Mouse (Mus musculus) erythroblast, adult 5-6 weeks (primary cell): ENCODE data around the gene Lbhd1. TPM values are rescaled to one million over a fixed set of nuclear protein-coding genes. Genes with fewer than 3 reads are reported as not detected.

ENCODE experiments used
- ATAC-seq: replicated peaks from 2 replicates; pipeline ENCODE4 v1.8.0; 2016; ENCODE audit warnings: moderate number of reproducible peaks, mild to moderate bottlenecking, moderate TSS enrichment, inconsistent platforms; ENCODE audit not compliant: poor library complexity, low FRiP score, severe bottlenecking
- total RNA-seq, 2 experiments: library from RNA; stranded (forward) in 1 of 2; stranded (reverse) in 1 of 2; fragments of 150-400 nt in 1 of 2; fragments of 200-764, 138-1000 nt in 1 of 2; gene quantifications; 2 replicates each; pipeline versions ENCODE4 v1.2.3 to v1.2.4; 2015 to 2017; ENCODE audit warnings: low replicate concordance in 2 of 2

Lbhd1 gene
- total RNA-seq, 2 experiments from 2014 or later: 6.0 to 24.4 TPM

DNA sequence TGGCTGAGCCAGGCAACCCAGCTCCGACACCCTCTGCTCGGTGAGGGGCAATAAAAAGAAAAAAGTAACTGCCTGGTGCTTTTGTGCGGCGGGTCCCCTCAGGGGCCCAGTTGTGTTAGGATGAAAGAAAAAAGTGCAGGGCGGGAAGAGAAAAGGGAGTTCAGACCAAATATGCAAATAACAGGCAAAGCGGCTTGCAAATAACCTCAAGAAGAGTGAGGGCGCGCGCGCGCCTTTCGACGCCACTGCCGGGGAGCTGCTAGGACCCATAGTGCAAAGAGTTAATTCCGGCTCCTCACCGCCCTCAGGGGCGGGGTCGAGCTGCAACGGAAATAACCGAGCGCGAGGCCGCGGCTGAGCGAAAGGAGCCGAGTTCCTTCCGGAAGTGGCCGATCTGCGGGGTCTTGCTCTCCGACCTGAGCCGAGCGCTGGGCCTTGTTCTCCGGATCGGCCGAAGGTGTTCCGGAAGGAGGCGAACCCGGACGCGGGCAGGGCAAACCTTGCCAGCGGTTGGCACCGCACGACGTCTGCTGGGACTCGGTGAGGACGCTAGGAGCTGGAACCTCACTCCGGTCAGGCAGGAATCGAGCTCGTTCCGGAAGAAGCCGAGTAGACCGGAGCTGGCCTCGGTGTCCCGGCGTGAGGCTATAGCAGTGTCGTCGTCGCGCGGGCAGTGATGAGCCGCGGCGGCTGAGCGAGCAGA is 58.1 kb downstream of the Lbhd1 start, which contains the start of gene Mta2:
Gene Mta2, plus strand, starts transcription at position 361 of the 703 bp plus-strand sequence.
- peak; percentile 86 for ATAC-seq

Other genes starting within 250 kb of the Lbhd1 start
Only the 30 nearest of the 32 such genes appear.
- gene Slc3a2, start 160.4 kb upstream of the Lbhd1 start, total RNA-seq (2015; ENCODE audit: low replicate concordance): 150 and 218 TPM in 2 replicates
- gene Slc3a2, start 160.4 kb upstream of the Lbhd1 start, total RNA-seq (2017; ENCODE audit: low replicate concordance): 337 and 409 TPM in 2 replicates
- gene Wdr74, start 147.9 kb upstream of the Lbhd1 start, total RNA-seq (2015; ENCODE audit: low replicate concordance): 7.9 and 61.9 TPM in 2 replicates
- gene Wdr74, start 147.9 kb upstream of the Lbhd1 start, total RNA-seq (2017; ENCODE audit: low replicate concordance): 15.3 and 18.3 TPM in 2 replicates
- not detected in 2 replicates for gene 1700092M07Rik, start 143.0 kb upstream of the Lbhd1 start, total RNA-seq (2015; ENCODE audit: low replicate concordance)
- gene 1700092M07Rik, start 143.0 kb upstream of the Lbhd1 start, total RNA-seq (2017; ENCODE audit: low replicate concordance): not detected in 2 replicates
- gene Stx5a, start 142.3 kb upstream of the Lbhd1 start, total RNA-seq (2015; ENCODE audit: low replicate concordance): 105 and 119 TPM in 2 replicates
- gene Stx5a, start 142.3 kb upstream of the Lbhd1 start, total RNA-seq (2017; ENCODE audit: low replicate concordance): 161 and 226 TPM in 2 replicates
- 135 and 146 TPM in 2 replicates for gene Nxf1, start 126.7 kb upstream of the Lbhd1 start, total RNA-seq (2015; ENCODE audit: low replicate concordance)
- gene Nxf1, start 126.7 kb upstream of the Lbhd1 start, total RNA-seq (2017; ENCODE audit: low replicate concordance): 35.0 and 81.7 TPM in 2 replicates
- 9.4 and 11.0 TPM in 2 replicates for gene Tmem223, start 112.7 kb upstream of the Lbhd1 start, total RNA-seq (2015; ENCODE audit: low replicate concordance)
- gene Tmem223, start 112.7 kb upstream of the Lbhd1 start, total RNA-seq (2017; ENCODE audit: low replicate concordance): 3.1 and 6.8 TPM in 2 replicates
- gene Tmem179b, start 109.3 kb upstream of the Lbhd1 start, total RNA-seq (2015; ENCODE audit: low replicate concordance): 55.1 and 59.6 TPM in 2 replicates
- 24.3 and 37.4 TPM in 2 replicates for gene Tmem179b, start 109.3 kb upstream of the Lbhd1 start, total RNA-seq (2017; ENCODE audit: low replicate concordance)
- gene Taf6l, start 97.3 kb upstream of the Lbhd1 start, total RNA-seq (2015; ENCODE audit: low replicate concordance): 1.2 and 5.9 TPM in 2 replicates
- 1.0 and 9.5 TPM in 2 replicates for gene Taf6l, start 97.3 kb upstream of the Lbhd1 start, total RNA-seq (2017; ENCODE audit: low replicate concordance)
- gene Polr2g, start 85.2 kb upstream of the Lbhd1 start, total RNA-seq (2015; ENCODE audit: low replicate concordance): 21.5 and 23.0 TPM in 2 replicates
- 9.9 and 20.1 TPM in 2 replicates for gene Polr2g, start 85.2 kb upstream of the Lbhd1 start, total RNA-seq (2017; ENCODE audit: low replicate concordance)
- gene Zbtb3, start 81.2 kb upstream of the Lbhd1 start, total RNA-seq (2015; ENCODE audit: low replicate concordance): 0.42 TPM in 1 of 2 replicates, not detected in the other
- gene Zbtb3, start 81.2 kb upstream of the Lbhd1 start, total RNA-seq (2017; ENCODE audit: low replicate concordance): 0.60 TPM in 1 of 2 replicates, not detected in the other
- 10.0 and 13.6 TPM in 2 replicates for gene Ttc9c, start 64.4 kb upstream of the Lbhd1 start, total RNA-seq (2015; ENCODE audit: low replicate concordance)
- gene Ttc9c, start 64.4 kb upstream of the Lbhd1 start, total RNA-seq (2017; ENCODE audit: low replicate concordance): 13.8 and 20.1 TPM in 2 replicates
- 14.4 and 27.4 TPM in 2 replicates for gene Hnrnpul2, start 63.7 kb upstream of the Lbhd1 start, total RNA-seq (2015; ENCODE audit: low replicate concordance)
- 42.6 and 58.0 TPM in 2 replicates for gene Hnrnpul2, start 63.7 kb upstream of the Lbhd1 start, total RNA-seq (2017; ENCODE audit: low replicate concordance)
- gene AC129217.1, start 54.0 kb upstream of the Lbhd1 start, total RNA-seq (2015; ENCODE audit: low replicate concordance): 4.2 TPM in 1 of 2 replicates, not detected in the other
- gene AC129217.1, start 54.0 kb upstream of the Lbhd1 start, total RNA-seq (2017; ENCODE audit: low replicate concordance): 14.8 TPM in 1 of 2 replicates, not detected in the other
- gene Bscl2, start 46.3 kb upstream of the Lbhd1 start, total RNA-seq (2015; ENCODE audit: low replicate concordance): 28.8 and 40.3 TPM in 2 replicates
- gene Bscl2, start 46.3 kb upstream of the Lbhd1 start, total RNA-seq (2017; ENCODE audit: low replicate concordance): 12.7 and 16.4 TPM in 2 replicates
- gene Gng3, start 44.5 kb upstream of the Lbhd1 start, total RNA-seq (2015; ENCODE audit: low replicate concordance): not detected in 2 replicates
- gene Gng3, start 44.5 kb upstream of the Lbhd1 start, total RNA-seq (2017; ENCODE audit: low replicate concordance): 0.56 TPM in 1 of 2 replicates, not detected in the other
- not detected in 2 replicates for gene Lrrn4cl, start 33.0 kb upstream of the Lbhd1 start, total RNA-seq (2015; ENCODE audit: low replicate concordance)
- gene Lrrn4cl, start 33.0 kb upstream of the Lbhd1 start, total RNA-seq (2017; ENCODE audit: low replicate concordance): not detected in 2 replicates
- 18.6 and 20.6 TPM in 2 replicates for gene Ubxn1, start 12.2 kb upstream of the Lbhd1 start, total RNA-seq (2015; ENCODE audit: low replicate concordance)
- 43.0 and 65.7 TPM in 2 replicates for gene Ubxn1, start 12.2 kb upstream of the Lbhd1 start, total RNA-seq (2017; ENCODE audit: low replicate concordance)
- gene Uqcc3, start 2.8 kb upstream of the Lbhd1 start, total RNA-seq (2015; ENCODE audit: low replicate concordance): 1.5 and 8.4 TPM in 2 replicates
- gene Uqcc3, start 2.8 kb upstream of the Lbhd1 start, total RNA-seq (2017; ENCODE audit: low replicate concordance): 11.8 and 12.3 TPM in 2 replicates
- not detected in 2 replicates for gene Gm49403, start 198 bp downstream of the Lbhd1 start, total RNA-seq (2015; ENCODE audit: low replicate concordance)
- not detected in 2 replicates for gene Gm49403, start 198 bp downstream of the Lbhd1 start, total RNA-seq (2017; ENCODE audit: low replicate concordance)
- gene 1810009A15Rik, start 5.1 kb downstream of the Lbhd1 start, total RNA-seq (2015; ENCODE audit: low replicate concordance): 14.6 and 21.3 TPM in 2 replicates
- 13.5 and 23.3 TPM in 2 replicates for gene 1810009A15Rik, start 5.1 kb downstream of the Lbhd1 start, total RNA-seq (2017; ENCODE audit: low replicate concordance)
- gene Gm49416, start 5.2 kb downstream of the Lbhd1 start, total RNA-seq (2015; ENCODE audit: low replicate concordance): not detected in 2 replicates
- gene Gm49416, start 5.2 kb downstream of the Lbhd1 start, total RNA-seq (2017; ENCODE audit: low replicate concordance): not detected in 2 replicates
- 2.3 and 7.1 TPM in 2 replicates for gene Ints5, start 9.3 kb downstream of the Lbhd1 start, total RNA-seq (2015; ENCODE audit: low replicate concordance)
- gene Ints5, start 9.3 kb downstream of the Lbhd1 start, total RNA-seq (2017; ENCODE audit: low replicate concordance): 4.7 and 5.4 TPM in 2 replicates
- 12.7 and 20.9 TPM in 2 replicates for gene Ganab, start 14.3 kb downstream of the Lbhd1 start, total RNA-seq (2015; ENCODE audit: low replicate concordance)
- gene Ganab, start 14.3 kb downstream of the Lbhd1 start, total RNA-seq (2017; ENCODE audit: low replicate concordance): 19.5 and 20.4 TPM in 2 replicates
- 12.5 and 14.2 TPM in 2 replicates for gene B3gat3, start 36.6 kb downstream of the Lbhd1 start, total RNA-seq (2015; ENCODE audit: low replicate concordance)
- 11.1 and 12.4 TPM in 2 replicates for gene B3gat3, start 36.6 kb downstream of the Lbhd1 start, total RNA-seq (2017; ENCODE audit: low replicate concordance)
- gene Rom1, start 45.6 kb downstream of the Lbhd1 start, total RNA-seq (2015; ENCODE audit: low replicate concordance): 1.2 TPM in 1 of 2 replicates, not detected in the other
- 1.7 and 3.0 TPM in 2 replicates for gene Rom1, start 45.6 kb downstream of the Lbhd1 start, total RNA-seq (2017; ENCODE audit: low replicate concordance)
- 1.7 and 4.8 TPM in 2 replicates for gene Eml3, start 45.8 kb downstream of the Lbhd1 start, total RNA-seq (2015; ENCODE audit: low replicate concordance)
- gene Eml3, start 45.8 kb downstream of the Lbhd1 start, total RNA-seq (2017; ENCODE audit: low replicate concordance): 6.3 and 8.3 TPM in 2 replicates
- gene Mta2, start 58.1 kb downstream of the Lbhd1 start, total RNA-seq (2015; ENCODE audit: low replicate concordance): 16.9 and 22.8 TPM in 2 replicates
- 39.5 and 54.4 TPM in 2 replicates for gene Mta2, start 58.1 kb downstream of the Lbhd1 start, total RNA-seq (2017; ENCODE audit: low replicate concordance)
- 1.0 and 2.7 TPM in 2 replicates for gene Tut1, start 70.1 kb downstream of the Lbhd1 start, total RNA-seq (2015; ENCODE audit: low replicate concordance)
- gene Tut1, start 70.1 kb downstream of the Lbhd1 start, total RNA-seq (2017; ENCODE audit: low replicate concordance): 2.3 and 6.8 TPM in 2 replicates
- 181 and 213 TPM in 2 replicates for gene Eef1g, start 83.3 kb downstream of the Lbhd1 start, total RNA-seq (2015; ENCODE audit: low replicate concordance)
- gene Eef1g, start 83.3 kb downstream of the Lbhd1 start, total RNA-seq (2017; ENCODE audit: low replicate concordance): 105 and 149 TPM in 2 replicates
- 19.0 and 20.0 TPM in 2 replicates for gene Ahnak, start 105.6 kb downstream of the Lbhd1 start, total RNA-seq (2015; ENCODE audit: low replicate concordance)
- gene Ahnak, start 105.6 kb downstream of the Lbhd1 start, total RNA-seq (2017; ENCODE audit: low replicate concordance): 24.3 and 30.2 TPM in 2 replicates